In genomic region chr2:157566260-157566952, GRCm38 (mm10) we compare ENCODE assay signal across 8 mouse cellular contexts. TPM values are rescaled to one million over a fixed set of nuclear protein-coding genes. Genes with fewer than 3 reads are reported as not detected.
DNase-seq lines count a peak whose midpoint lies in the region; ATAC-seq and TF ChIP-seq lines count a peak whose summit lies in the region.

No protein-coding gene starts in this region.

- H3K79me2 ChIP-seq in liver, adult 2 months (ENCODE audit: control insufficient read depth, insufficient read depth, low read length): peaks cover 31% of the 10 kb centered on the region

- peak; percentile 92 for DNase-seq in CD4-positive, CD25-positive, alpha-beta regulatory T cell, adult 2 months (ENCODE audit: low read depth, low spot score)
- peak; percentile 81 for DNase-seq in liver, adult 2 months (ENCODE audit: extremely low read depth, low read depth, low spot score)
- DNase-seq in spleen, postnatal 36 days (ENCODE audit: low spot score in 2 of 2): peak; percentile 80 to 81

- peak overlapping the region; percentile 77 for H3K4me3 ChIP-seq in brown adipose tissue, adult 24 weeks (ENCODE audit: insufficient read depth, low read depth, low read length)
- H3K4me3 ChIP-seq in heart, embryonic 12.5 days: peak overlapping the region; percentile 95
- H3K4me3 ChIP-seq in kidney, embryonic 16.5 days (ENCODE audit: low read length): peak overlapping the region; percentile 95
- peak overlapping the region; percentile 93 for H3K4me3 ChIP-seq in liver, adult 2 months (ENCODE audit: insufficient read depth, low read depth, low read length)

- peak overlapping the region; percentile 89 for H3K4me2 ChIP-seq in heart, embryonic 12.5 days
- H3K4me2 ChIP-seq in kidney, embryonic 16.5 days (replicated peaks; ENCODE audit: low read depth, low read length): peak overlapping the region; percentile 89

- H3K27me3 ChIP-seq in heart, embryonic 12.5 days (replicated peaks): no peaks in the 10 kb centered on the region
- no peaks in the 10 kb centered on the region for H3K27me3 ChIP-seq in kidney, embryonic 16.5 days (ENCODE audit: insufficient read depth, low read length)
- H3K27me3 ChIP-seq in liver, adult 2 months (ENCODE audit: control insufficient read depth, insufficient read depth, low read length): no peaks in the 10 kb centered on the region

- TF ChIP-seq POLR2A in liver, adult 2 months (IDR thresholded peaks at IDR 0.05; ENCODE audit: extremely low read depth, insufficient read depth, low read length): peak; percentile 83

- peaks cover 15% of the 10 kb centered on the region for H3K9me3 ChIP-seq in heart, embryonic 12.5 days (replicated peaks)
- peaks cover 4% of the 10 kb centered on the region for H3K9me3 ChIP-seq in kidney, embryonic 16.5 days (ENCODE audit: low read length)

- H3K27ac ChIP-seq in brown adipose tissue, adult 24 weeks (replicated peaks; ENCODE audit: low read depth, low read length): peak overlapping the region; percentile 96
- peak overlapping the region; percentile 72 for H3K27ac ChIP-seq in heart, embryonic 12.5 days (ENCODE audit: poor library complexity, severe bottlenecking)
- peak overlapping the region; percentile 96 for H3K27ac ChIP-seq in kidney, embryonic 16.5 days (ENCODE audit: low read length)
- H3K27ac ChIP-seq in liver, adult 2 months (replicated peaks; ENCODE audit: insufficient read depth, low read depth, low read length): peak overlapping the region; percentile 88

- WGBS in heart, embryonic 12.5 days: 0% methylated on average over 36 of the region's 36 CpGs
- under 1% methylated on average over 36 of the region's 36 CpGs for WGBS in kidney, embryonic 16.5 days
- WGBS in liver, adult 2 months: under 1% methylated on average over 36 of the region's 36 CpGs

- ATAC-seq in erythroid progenitor cell, adult 5-6 weeks (replicated peaks; ENCODE audit: low FRiP score, poor library complexity, severe bottlenecking): peak; percentile 60
- peak; percentile 87 for ATAC-seq in heart, embryonic 12.5 days (ENCODE audit: insufficient number of reproducible peaks, low FRiP score)
- ATAC-seq in kidney, embryonic 16.5 days (ENCODE audit: low FRiP score, low TSS enrichment): peak; percentile 82
- peak; percentile 85 for ATAC-seq in monocyte, adult 5-6 weeks (replicated peaks; ENCODE audit: insufficient number of reproducible peaks, low FRiP score, low TSS enrichment, poor library complexity, severe bottlenecking)

- TF ChIP-seq CTCF in liver, adult 2 months (IDR thresholded peaks at IDR 0.05; ENCODE audit: low read depth, low read length): no peak

- peaks cover 27% of the 10 kb centered on the region for H3K36me3 ChIP-seq in heart, embryonic 12.5 days
- H3K36me3 ChIP-seq in kidney, embryonic 16.5 days (ENCODE audit: insufficient read depth, low read length): peaks cover 18% of the 10 kb centered on the region
- no peaks in the 10 kb centered on the region for H3K36me3 ChIP-seq in liver, adult 2 months (ENCODE audit: control insufficient read depth, insufficient read depth, low read length)

- H3K9ac ChIP-seq in heart, embryonic 12.5 days: peak overlapping the region; percentile 90
- H3K9ac ChIP-seq in kidney, embryonic 16.5 days (replicated peaks; ENCODE audit: low read length): peak overlapping the region; percentile 93
- H3K9ac ChIP-seq in liver, adult 2 months (ENCODE audit: low read depth, low read length): peak overlapping the region; percentile 96

- peaks cover 4% of the 10 kb centered on the region for H3K4me1 ChIP-seq in brown adipose tissue, adult 24 weeks (ENCODE audit: control insufficient read depth, insufficient read depth, insufficient read length, low read length)
- H3K4me1 ChIP-seq in heart, embryonic 12.5 days (replicated peaks): peaks cover 28% of the 10 kb centered on the region
- peaks cover 22% of the 10 kb centered on the region for H3K4me1 ChIP-seq in kidney, embryonic 16.5 days (ENCODE audit: insufficient read depth, low read length)
- H3K4me1 ChIP-seq in liver, adult 2 months (ENCODE audit: control insufficient read depth, insufficient read depth, low read length): peaks cover 22% of the 10 kb centered on the region

RNA-seq across cellular contexts. Expression of gene Blcap, which starts 4.7 kb away (rescaled TPM):
- 71.0 and 74.7 TPM in 2 replicates for polyA plus RNA-seq in brown adipose tissue, adult 24 weeks (2012; ENCODE audit: insufficient read depth, insufficient read length, missing spikeins)
- 1.7 and 4.0 TPM in 2 replicates for total RNA-seq in erythroid progenitor cell, adult 5-6 weeks (2015; ENCODE audit: low replicate concordance)
- 1.8 and 3.2 TPM in 2 replicates for total RNA-seq in erythroid progenitor cell, adult 5-6 weeks (2017; ENCODE audit: low replicate concordance)
- polyA plus RNA-seq in heart, embryonic 12.5 days (2016; fragmentation: Nextera tagmentation; extraction: Ambion mirVana): 35.9 and 37.0 TPM in 2 replicates
- 55.8 and 60.8 TPM in 2 replicates for polyA plus RNA-seq in kidney, embryonic 16.5 days (2015; fragmentation: Nextera tagmentation; extraction: Ambion mirVana)
- 14.1 and 16.3 TPM in 2 replicates for total RNA-seq in liver, adult 2 months (2014; rRNA removed)
- 33.1 and 37.9 TPM in 2 replicates for polyA plus RNA-seq in liver, adult 2 months (2012; rRNA removed)
- total RNA-seq in monocyte, adult 5-6 weeks (2017): 8.2 to 31.0 TPM (median 23.0 TPM) in 3 replicates

RNA-seq across cellular contexts. Expression of gene Nnat, which starts 6.5 kb away (rescaled TPM):
- polyA plus RNA-seq in brown adipose tissue, adult 24 weeks (2012; ENCODE audit: insufficient read depth, insufficient read length, missing spikeins): 143 and 188 TPM in 2 replicates
- not detected in 2 replicates for total RNA-seq in erythroid progenitor cell, adult 5-6 weeks (2015; ENCODE audit: low replicate concordance)
- not detected in 2 replicates for total RNA-seq in erythroid progenitor cell, adult 5-6 weeks (2017; ENCODE audit: low replicate concordance)
- polyA plus RNA-seq in heart, embryonic 12.5 days (2016; fragmentation: Nextera tagmentation; extraction: Ambion mirVana): 169 and 173 TPM in 2 replicates
- 227 and 246 TPM in 2 replicates for polyA plus RNA-seq in kidney, embryonic 16.5 days (2015; fragmentation: Nextera tagmentation; extraction: Ambion mirVana)
- total RNA-seq in liver, adult 2 months (2014; rRNA removed): 0.34 TPM in 1 of 2 replicates, not detected in the other
- polyA plus RNA-seq in liver, adult 2 months (2012; rRNA removed): 0.24 TPM in 1 of 2 replicates, not detected in the other
- total RNA-seq in monocyte, adult 5-6 weeks (2017): 0.85 to 2.6 TPM in 2 of 3 replicates, not detected in the other

Comparison
In these comparisons a context has a peak if more than half of its experiments do, and no peak if none do; other contexts are left out.
1. Peak in every context shown above with its lines: DNase-seq, ATAC-seq, H3K4me3 ChIP-seq and H3K27ac ChIP-seq.
2. RNA of gene Nnat, which starts 6.5 kb away (polyA plus RNA-seq): 227 to 246 TPM in kidney, embryonic 16.5 days, 143 to 188 TPM in brown adipose tissue, adult 24 weeks and 169 to 173 TPM in heart, embryonic 12.5 days; 0.24 TPM in liver, adult 2 months; every median in the first group is over 100 times any median in the second.